Mouse (Mus musculus): ENCODE results near the gene 6430531B16Rik.

DNA sequence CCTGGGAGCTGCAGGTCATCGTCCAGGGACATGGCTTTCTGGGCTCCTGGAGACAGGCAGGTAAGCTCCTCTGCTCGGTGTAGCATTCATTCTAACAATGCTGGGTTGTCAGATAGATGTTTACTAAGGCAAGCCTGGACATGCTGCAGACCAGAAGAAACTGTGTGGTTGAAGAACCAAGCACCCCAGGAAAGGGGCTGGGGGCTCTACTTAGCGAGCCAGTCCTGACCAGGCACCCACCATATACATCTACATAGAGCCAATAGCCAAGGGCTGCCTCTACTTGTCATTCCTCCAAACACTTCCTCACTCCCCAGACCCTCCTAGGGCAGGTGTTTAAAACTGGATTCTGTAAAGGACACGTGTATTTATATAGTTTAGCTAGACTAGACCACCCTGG, 15.6 kb upstream of the 6430531B16Rik start:
- TF ChIP-seq POLR2A (IDR thresholded peaks at IDR 0.05; ENCODE audit: low read depth, low read length) (no peak), CTCF (conservative IDR thresholded peaks at IDR 0.05; ENCODE audit: insufficient read depth, insufficient read length, low read depth, low read length) (no peak)

All from kidney, adult 2 months (tissue).